Mouse (Mus musculus) intestine, postnatal 0 days (tissue): ENCODE results near the gene Hbs1l. TPM values are rescaled to one million over a fixed set of nuclear protein-coding genes. Genes with fewer than 3 reads are reported as not detected.

ENCODE experiments used
- ATAC-seq: fragments of 200-750 bp; cut with Nextera tagmentation; 2 replicates; pipeline ENCODE4 v1.8.0; 2017; ENCODE audit warnings: mild to moderate bottlenecking, moderate TSS enrichment, moderate library complexity
- H3K27ac ChIP-seq: fragments of 300-500 bp; sonication (generic); 2 replicates; pipeline ENCODE4 v1.5.1; 2014; ENCODE audit warnings: mild to moderate bottlenecking, low read depth, low read length, moderate library complexity
- H3K27me3 ChIP-seq: fragments of 300-500 bp; sonication (generic); replicated peaks from 2 replicates; pipeline ENCODE4 v1.6.1; 2014; ENCODE audit warnings: low read length, mixed read lengths; ENCODE audit not compliant: control insufficient read depth, insufficient read depth
- H3K36me3 ChIP-seq: fragments of 300-500 bp; sonication (generic); 2 replicates; pipeline ENCODE4 v1.6.1; 2014; ENCODE audit warnings: mild to moderate bottlenecking, moderate library complexity; ENCODE audit not compliant: control insufficient read depth, insufficient read depth
- H3K4me1 ChIP-seq: fragments of 300-500 bp; sonication (generic); replicated peaks from 2 replicates; pipeline ENCODE4 v1.6.1; 2014; ENCODE audit warnings: antibody characterized with exemption, low read length, mixed read lengths; ENCODE audit not compliant: control insufficient read depth, insufficient read depth
- H3K4me2 ChIP-seq: fragments of 300-500 bp; sonication (generic); replicated peaks from 2 replicates; pipeline ENCODE4 v1.6.1; 2014; ENCODE audit warnings: low read depth, mild to moderate bottlenecking, moderate library complexity
- H3K4me3 ChIP-seq: fragments of 300-500 bp; sonication (generic); 2 replicates; pipeline ENCODE4 v1.5.1; 2014; ENCODE audit warnings: low read depth, low read length
- H3K9ac ChIP-seq: fragments of 300-500 bp; sonication (generic); 2 replicates; pipeline ENCODE4 v1.6.1; 2014; ENCODE audit warnings: mild to moderate bottlenecking, low read depth, low read length
- H3K9me3 ChIP-seq: fragments of 300-500 bp; sonication (generic); 2 replicates; pipeline ENCODE4 v1.6.1; 2016; ENCODE audit warnings: mixed run types; ENCODE audit not compliant: control insufficient read depth
- CTCF ChIP-seq: sonication (generic); IDR thresholded peaks from 2 replicates; pipeline ENCODE4 v1.5.1; 2016; ENCODE audit warnings: low read depth, mild to moderate bottlenecking, control low read depth, antibody characterized with exemption, moderate library complexity
- WGBS: fragments of 180-500 bp; shearing (Covaris S2); extraction: QIAGEN DNeasy Blood & Tissue Kit; methylation state at CpG from one replicate; pipeline ENCODE4 v1.1.7; 2014; 5-methylcytosine and 5-hydroxymethylcytosine counted together
- polyA plus RNA-seq: library from polyadenylated mRNA; unstranded; fragments of >200 nt; fragmentation: Nextera tagmentation; extraction: Ambion mirVana; gene quantifications from 2 replicates; pipeline ENCODE4 v1.2.1, GENCODE M21; 2015

The Hbs1l gene
- polyA plus RNA-seq, 1 experiment from 2014 or later = 37.8 TPM

- ATAC-seq = no peak
These were observed 55.0 kb downstream of the Hbs1l start for GRCm38 (mm10) chr10:21350531-21351515.

GRCm38 (mm10) chr10:21351766-21352165 is 56.0 kb downstream of the Hbs1l start:
- H3K9ac ChIP-seq = no peak overlapping the region
- H3K4me1 ChIP-seq = no peaks in the 10 kb centered on the region
- no peaks in the 10 kb centered on the region for H3K9me3 ChIP-seq
- H3K4me3 ChIP-seq = no peak overlapping the region
- no peak for ATAC-seq
- no peak for TF ChIP-seq CTCF
- WGBS = 90% methylated on average over 12 of the region's 12 CpGs
- peaks cover 60% of the 10 kb centered on the region for H3K36me3 ChIP-seq
- H3K27ac ChIP-seq = no peak overlapping the region
- no peak overlapping the region for H3K4me2 ChIP-seq
- H3K27me3 ChIP-seq = no peaks in the 10 kb centered on the region

More at GRCm38 (mm10) chr10:21350531-21351515, 55.0 kb downstream of the Hbs1l start:
- no peak overlapping the region for H3K4me3 ChIP-seq
- H3K4me2 ChIP-seq = no peak overlapping the region
- H3K27ac ChIP-seq = no peak overlapping the region
- H3K36me3 ChIP-seq = peaks cover 56% of the 10 kb centered on the region
- no peak for TF ChIP-seq CTCF
- no peak overlapping the region for H3K9ac ChIP-seq
- H3K27me3 ChIP-seq = no peaks in the 10 kb centered on the region
- no peaks in the 10 kb centered on the region for H3K4me1 ChIP-seq
- H3K9me3 ChIP-seq = no peaks in the 10 kb centered on the region
- WGBS = 92% methylated on average over 11 of the region's 11 CpGs

DNA sequence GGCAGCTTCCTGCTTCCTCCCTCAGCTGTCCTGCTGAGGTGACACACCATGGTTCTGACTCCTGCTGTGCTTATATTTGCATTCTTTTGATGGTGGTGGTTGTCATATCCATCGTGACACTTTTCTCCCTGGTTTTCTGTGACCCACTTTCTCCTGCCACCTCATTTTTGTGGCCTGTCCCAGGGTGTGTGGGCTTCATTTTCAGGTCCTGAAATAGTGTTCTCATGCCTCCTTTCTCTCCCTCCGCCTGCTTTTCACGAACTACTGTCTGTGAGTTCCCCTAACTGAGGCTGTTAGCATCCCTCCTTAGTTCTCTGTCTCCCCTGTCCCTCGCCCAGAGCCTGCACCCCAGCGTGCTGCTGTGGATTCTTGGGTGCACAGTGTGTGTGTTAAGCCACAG is 58.1 kb downstream of the Hbs1l start:
- TF ChIP-seq CTCF = no peak
- H3K4me3 ChIP-seq = no peak overlapping the region
- H3K4me1 ChIP-seq = no peaks in the 10 kb centered on the region
- no peaks in the 10 kb centered on the region for H3K27me3 ChIP-seq
- no peak overlapping the region for H3K27ac ChIP-seq
- H3K4me2 ChIP-seq = no peak overlapping the region
- no peak for ATAC-seq
- H3K36me3 ChIP-seq = peaks cover 66% of the 10 kb centered on the region
- 73% methylated on average over 5 of the region's 5 CpGs for WGBS
- H3K9ac ChIP-seq = no peak overlapping the region
- no peaks in the 10 kb centered on the region for H3K9me3 ChIP-seq

DNA sequence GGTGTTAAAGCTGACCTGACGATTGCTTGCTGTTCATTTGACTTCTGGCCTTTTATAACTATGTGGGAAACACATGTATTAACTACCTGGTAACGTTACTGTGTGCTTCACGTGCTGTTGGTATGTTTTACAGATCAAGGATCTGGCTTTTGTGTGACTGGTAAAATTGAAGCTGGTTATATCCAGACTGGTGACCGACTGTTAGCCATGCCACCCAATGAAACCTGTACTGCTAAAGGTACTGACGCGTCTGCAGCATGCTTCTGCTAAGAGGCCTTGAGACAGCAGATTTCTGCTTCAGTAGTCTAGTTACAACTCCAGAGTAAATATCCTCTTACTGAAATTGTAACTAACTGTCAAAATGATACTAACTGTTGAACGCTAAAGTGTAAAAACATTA is 58.7 kb downstream of the Hbs1l start:
- Histone ChIP-seq H3K36me3 (peaks cover 68% of the 10 kb centered on the region), H3K27me3 (no peaks in the 10 kb centered on the region), H3K4me2 (no peak overlapping the region), H3K27ac (no peak overlapping the region), H3K4me3 (no peak overlapping the region), H3K9ac (no peak overlapping the region), H3K9me3 (no peaks in the 10 kb centered on the region), H3K4me1 (no peaks in the 10 kb centered on the region)
- 90% methylated on average over 7 of the region's 7 CpGs for WGBS
- ATAC-seq = no peak
- no peak for TF ChIP-seq CTCF

DNA sequence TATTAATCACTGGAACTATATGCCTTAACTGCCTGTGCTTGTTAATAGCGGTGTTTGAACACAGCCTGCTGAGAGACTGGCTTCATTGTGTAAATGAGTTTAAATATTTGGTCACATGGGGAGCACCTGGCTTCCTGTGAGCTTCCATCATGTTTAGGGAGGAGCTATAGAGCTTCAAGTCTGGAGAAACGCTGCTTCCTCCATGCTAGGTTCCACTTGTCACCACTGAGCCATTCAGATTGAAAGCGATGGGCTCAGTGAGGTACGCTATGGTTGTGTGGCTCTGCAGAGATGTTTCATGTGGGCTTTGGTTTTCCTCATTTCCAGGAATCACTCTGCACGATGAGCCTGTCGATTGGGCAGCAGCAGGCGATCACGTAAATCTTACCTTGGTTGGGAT is 62.2 kb downstream of the Hbs1l start:
- Histone ChIP-seq H3K27ac (no peak overlapping the region), H3K4me3 (no peak overlapping the region), H3K9ac (no peak overlapping the region), H3K4me1 (no peaks in the 10 kb centered on the region), H3K36me3 (peaks cover 57% of the 10 kb centered on the region), H3K4me2 (no peak overlapping the region), H3K27me3 (no peaks in the 10 kb centered on the region), H3K9me3 (no peaks in the 10 kb centered on the region)
- 95% methylated on average over 8 of the region's 8 CpGs for WGBS
- no peak for TF ChIP-seq CTCF
- ATAC-seq = no peak

DNA sequence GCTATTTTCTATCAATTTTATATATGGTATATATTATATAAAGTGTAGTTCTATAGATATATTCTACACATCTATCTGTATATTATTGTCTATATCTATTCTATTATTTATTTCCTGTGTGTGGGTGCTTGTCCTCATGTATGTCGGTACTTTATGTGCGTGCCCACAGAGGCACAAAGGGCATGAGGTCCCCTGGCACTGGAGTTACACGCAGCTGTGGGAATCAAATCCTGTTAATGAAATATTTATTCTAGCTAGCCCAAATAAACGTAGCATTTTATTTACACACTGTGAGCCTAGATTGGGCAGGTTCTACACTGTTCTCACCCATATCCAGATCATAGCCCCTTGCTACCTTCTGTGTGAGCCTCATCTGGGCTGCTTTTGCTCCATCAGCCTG is 63.3 kb downstream of the Hbs1l start:
- Histone ChIP-seq H3K4me1 (no peaks in the 10 kb centered on the region), H3K9me3 (no peaks in the 10 kb centered on the region), H3K4me2 (no peak overlapping the region), H3K27ac (no peak overlapping the region), H3K4me3 (no peak overlapping the region), H3K9ac (no peak overlapping the region), H3K36me3 (peaks cover 50% of the 10 kb centered on the region), H3K27me3 (no peaks in the 10 kb centered on the region)
- 93% methylated on average over 4 of the region's 4 CpGs for WGBS
- no peak for TF ChIP-seq CTCF
- ATAC-seq = no peak
